Mouse (Mus musculus): ENCODE data around the gene Prdm13. TPM values are rescaled to one million over a fixed set of nuclear protein-coding genes. Genes with fewer than 3 reads are reported as not detected.

Gene Prdm13
- polyA plus RNA-seq, 1 experiment from 2014 or later = not detected

Other genes starting within 250 kb of the Prdm13 start
- gene Ccnc, start 41.7 kb upstream of the Prdm13 start, polyA plus RNA-seq (2018) = 17.4 to 23.4 TPM (median 18.3 TPM) in 3 replicates
- gene Usp45, start 81.2 kb upstream of the Prdm13 start, polyA plus RNA-seq (2018) = 11.5 to 13.5 TPM (median 11.8 TPM) in 3 replicates
- gene Tstd3, start 81.2 kb upstream of the Prdm13 start, polyA plus RNA-seq (2018) = 17.1 to 36.6 TPM (median 27.0 TPM) in 3 replicates
- 30.7 to 78.7 TPM (median 47.5 TPM) in 3 replicates for gene Pnisr, start 161.6 kb upstream of the Prdm13 start, polyA plus RNA-seq (2018)
- gene Coq3, start 193.7 kb upstream of the Prdm13 start, polyA plus RNA-seq (2018) = 5.3 to 9.8 TPM (median 7.6 TPM) in 3 replicates
- not detected in 3 replicates for gene Faxc, start 245.4 kb upstream of the Prdm13 start, polyA plus RNA-seq (2018)

Measured in macrophage (primary cell).